Mouse (Mus musculus) stomach, postnatal 0 days (tissue): Measurements from ENCODE around the gene Sipa1l2.

Experiments used
- CTCF ChIP-seq: IDR thresholded peaks from 2 replicates; pipeline ENCODE4 v1.5.1; 2016; ENCODE audit warnings: antibody characterized with exemption, low read depth, mild to moderate bottlenecking, moderate library complexity
- EP300 ChIP-seq: optimal IDR thresholded peaks from 2 replicates; pipeline ENCODE3; 2016; ENCODE audit warnings: antibody characterized with exemption

DNA sequence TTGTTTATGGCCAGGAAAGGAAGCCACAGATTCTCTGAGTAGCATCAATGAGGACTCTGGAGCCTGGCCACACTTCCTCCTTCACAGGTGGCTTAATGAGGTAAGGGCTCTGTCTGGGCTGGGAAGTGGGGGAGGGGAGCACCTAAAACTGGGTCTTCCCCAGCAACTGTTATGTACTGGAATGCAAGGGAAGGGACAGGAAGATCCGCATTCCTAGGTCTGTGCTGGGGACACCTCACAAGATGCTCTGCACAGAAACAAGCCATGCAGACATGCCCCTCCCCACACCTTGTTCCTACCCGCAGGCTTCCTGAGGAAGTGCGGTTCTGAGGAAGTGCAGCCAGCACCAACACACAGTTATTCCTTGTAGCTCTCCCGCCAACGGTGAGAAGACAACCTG is 46.4 kb downstream of the Sipa1l2 start:
- TF ChIP-seq EP300 = no peak
- TF ChIP-seq CTCF = no peak
